ENCODE assay signal across 16 mouse cellular contexts in genomic region chr11:100790644-100791043, GRCm38 (mm10). TPM values are rescaled to one million over a fixed set of nuclear protein-coding genes. Genes with fewer than 3 reads are reported as not detected.
DNase-seq lines count a peak whose midpoint lies in the region; ATAC-seq and TF ChIP-seq lines count a peak whose summit lies in the region.
"Not testable (repeated sequence)": the region's sequence is repeated elsewhere in the genome, so short reads cannot be mapped to it uniquely, and the experiment has no call there.
"Had no signal": no experiment of that assay in that cellular context is flagged by ENCODE, and none has a peak within 500 bp of the region (broad histone marks: within the 10 kb centered on the region; RNA-seq: fewer than 3 reads in every experiment).

No protein-coding gene starts in this region.

- not testable (repeated sequence) for H3K79me2 ChIP-seq in heart, adult 2 months (replicated peaks; ENCODE audit: control insufficient read depth, insufficient read depth, low read length)

- TF ChIP-seq POLR2A in heart, adult 2 months (IDR thresholded peaks at IDR 0.05; ENCODE audit: insufficient read depth, low read depth, low read length) = not testable (repeated sequence)

- H3K9me3 ChIP-seq in forebrain, postnatal 0 days (ENCODE audit: low read length) = not testable (repeated sequence)

- peak; percentile 75 for DNase-seq in adrenal gland, adult 8-10 months
- peak; percentile 75 for DNase-seq in cerebellum, adult 9-10 months
- DNase-seq in forebrain, postnatal 0 days = peak; percentile 24
- DNase-seq in heart, adult 2 months = peak; percentile 58 to 80
- peak; percentile 93 for DNase-seq in kidney, adult 11 months
- DNase-seq in layer of hippocampus, postnatal 36 days = peak; percentile 44 to 50
- peak; percentile 87 for DNase-seq in testis, postnatal 10 days (ENCODE audit: low spot score)

- H3K36me3 ChIP-seq in forebrain, postnatal 0 days (ENCODE audit: insufficient read depth) = peaks cover 15% of the 10 kb centered on the region; the same call in 1 of the 2 replicates
- H3K36me3 ChIP-seq in heart, adult 2 months (ENCODE audit: control insufficient read depth, insufficient read depth, low read length) = not testable (repeated sequence)

- not testable (repeated sequence) for H3K27ac ChIP-seq in forebrain, postnatal 0 days (ENCODE audit: low read depth, low read length)
- peak overlapping the region; percentile 60 for H3K27ac ChIP-seq in heart, adult 2 months

- not testable (repeated sequence) for H3K27me3 ChIP-seq in forebrain, postnatal 0 days (ENCODE audit: insufficient read depth, low read length); heart, adult 2 months (ENCODE audit: control insufficient read depth, insufficient read depth, low read length)

- not testable (repeated sequence) for H3K4me2 ChIP-seq in forebrain, postnatal 0 days (ENCODE audit: low read depth)

- not testable (repeated sequence) for H3K4me1 ChIP-seq in forebrain, postnatal 0 days (ENCODE audit: insufficient read depth); heart, adult 2 months (ENCODE audit: control insufficient read depth, insufficient read depth, low read length)

- TF ChIP-seq CTCF in forebrain, postnatal 0 days (IDR thresholded peaks at IDR 0.05; ENCODE audit: low read depth); heart, adult 2 months (IDR thresholded peaks at IDR 0.05): not testable (repeated sequence)

- 77% methylated on average over 9 of the region's 9 CpGs for WGBS in forebrain, postnatal 0 days
- 57% methylated on average over 9 of the region's 9 CpGs for WGBS in heart, adult 2 months

- peak; percentile 44; the same call in 1 of the 2 replicates for TF ChIP-seq EP300 in heart, adult 2 months (IDR thresholded peaks at IDR 0.05; ENCODE audit: insufficient read depth, low read depth, low read length)

- not testable (repeated sequence) for H3K9ac ChIP-seq in forebrain, postnatal 0 days; heart, adult 2 months (ENCODE audit: low read depth, low read length)

- not testable (repeated sequence) for ATAC-seq in forebrain, postnatal 0 days
- peak; percentile 56 for ATAC-seq in megakaryocyte-erythroid progenitor cell, adult 5-6 weeks (replicated peaks; ENCODE audit: low FRiP score, low TSS enrichment, poor library complexity, severe bottlenecking)

- intact Hi-C loops in heart, adult 2 months (cut with DNase I) = loop anchor here (2.0 kb wide), 1 partner anchor 24 kb away; no protein-coding TSS in a partner anchor

- H3K4me3 ChIP-seq in forebrain, postnatal 0 days (ENCODE audit: low read depth, low read length); heart, adult 2 months: not testable (repeated sequence)

RNA-seq across cellular contexts. Expression of gene Ghdc, which starts 19.9 kb away (rescaled TPM):
- total RNA-seq in adrenal gland, adult 8-10 months (2022) = 10 to 100 TPM; 23.1 to 26.4 (median 24.7) TPM
- 6.1 and 7.3 TPM in 2 replicates for total RNA-seq in forebrain, postnatal 0 days (2014; rRNA removed)
- 1.8 and 4.4 TPM in 2 replicates for polyA plus RNA-seq in forebrain, postnatal 0 days (2015; fragmentation: Nextera tagmentation; extraction: Ambion mirVana)
- 10 to 100 TPM; 10.1 to 11.6 TPM for total RNA-seq in heart, adult 2 months (2021)
- polyA plus RNA-seq in heart, adult 2 months (2012; rRNA removed) = 11.2 and 12.8 TPM in 2 replicates
- 1 to 10 TPM; 6.2 to 9.9 TPM for total RNA-seq in layer of hippocampus, postnatal 36 days (2021)
- total RNA-seq in megakaryocyte-erythroid progenitor cell, adult 5-6 weeks (2014; fragmentation: Nextera tagmentation) = 1.5 and 8.0 TPM in 2 replicates
- 1.3 and 1.7 TPM in 2 replicates for total RNA-seq in megakaryocyte-erythroid progenitor cell, adult 5-6 weeks (2017)

RNA-seq across cellular contexts. Expression of gene Hcrt, which starts 27.9 kb away (rescaled TPM):
- not detected for total RNA-seq in adrenal gland, adult 8-10 months (2022)
- 1.8 and 7.1 TPM in 2 replicates for total RNA-seq in forebrain, postnatal 0 days (2014; rRNA removed)
- 2.6 and 8.0 TPM in 2 replicates for polyA plus RNA-seq in forebrain, postnatal 0 days (2015; fragmentation: Nextera tagmentation; extraction: Ambion mirVana)
- total RNA-seq in heart, adult 2 months (2021) = not detected
- polyA plus RNA-seq in heart, adult 2 months (2012; rRNA removed) = not detected in 2 replicates
- total RNA-seq in layer of hippocampus, postnatal 36 days (2021) = not detected
- total RNA-seq in megakaryocyte-erythroid progenitor cell, adult 5-6 weeks (2014; fragmentation: Nextera tagmentation) = not detected in 2 replicates
- total RNA-seq in megakaryocyte-erythroid progenitor cell, adult 5-6 weeks (2017) = not detected in 2 replicates
- total RNA-seq: adrenal gland, postnatal 4 days; left cerebral cortex, adult 18-20 months had no signal
- polyA plus RNA-seq: hindbrain, embryonic 12.5 days; kidney, embryonic 14.5 days; liver, embryonic 13.5 days; neural tube, embryonic 13.5 days; small intestine, adult 2 months; stomach, embryonic 16.5 days had no signal

RNA-seq across cellular contexts. Expression of gene Kcnh4, which starts 30.9 kb away (rescaled TPM):
- under 1 TPM; 0.15 to 0.31 (median 0.23) TPM for total RNA-seq in adrenal gland, adult 8-10 months (2022)
- 7.2 and 12.3 TPM in 2 replicates for total RNA-seq in forebrain, postnatal 0 days (2014; rRNA removed)
- polyA plus RNA-seq in forebrain, postnatal 0 days (2015; fragmentation: Nextera tagmentation; extraction: Ambion mirVana) = 3.2 and 4.4 TPM in 2 replicates
- not detected for total RNA-seq in heart, adult 2 months (2021)
- polyA plus RNA-seq in heart, adult 2 months (2012; rRNA removed) = 0.04 TPM in 1 of 2 replicates, not detected in the other
- total RNA-seq in layer of hippocampus, postnatal 36 days (2021) = 1 to 10 TPM; 1.7 TPM
- total RNA-seq in megakaryocyte-erythroid progenitor cell, adult 5-6 weeks (2014; fragmentation: Nextera tagmentation) = 0.57 TPM in 1 of 2 replicates, not detected in the other
- not detected in 2 replicates for total RNA-seq in megakaryocyte-erythroid progenitor cell, adult 5-6 weeks (2017)
- polyA plus RNA-seq: kidney, embryonic 14.5 days; liver, embryonic 13.5 days had no signal

RNA-seq across cellular contexts. Expression of gene Rab5c, which starts 52.6 kb away (rescaled TPM):
- total RNA-seq in adrenal gland, adult 8-10 months (2022) = 100 to 1,000 TPM; 183 to 210 (median 190) TPM
- total RNA-seq in forebrain, postnatal 0 days (2014; rRNA removed) = 208 and 211 TPM in 2 replicates
- 34.9 and 37.8 TPM in 2 replicates for polyA plus RNA-seq in forebrain, postnatal 0 days (2015; fragmentation: Nextera tagmentation; extraction: Ambion mirVana)
- 10 to 100 TPM; 53.0 to 56.3 TPM for total RNA-seq in heart, adult 2 months (2021)
- 69.3 and 97.8 TPM in 2 replicates for polyA plus RNA-seq in heart, adult 2 months (2012; rRNA removed)
- total RNA-seq in layer of hippocampus, postnatal 36 days (2021) = 100 to 1,000 TPM; 143 to 149 TPM
- total RNA-seq in megakaryocyte-erythroid progenitor cell, adult 5-6 weeks (2014; fragmentation: Nextera tagmentation) = 77.5 and 147 TPM in 2 replicates
- total RNA-seq in megakaryocyte-erythroid progenitor cell, adult 5-6 weeks (2017) = 81.5 and 95.4 TPM in 2 replicates

RNA-seq across cellular contexts. Expression of gene Stat5b, which starts 59.9 kb away (rescaled TPM):
- 10 to 100 TPM; 64.5 to 92.1 (median 73.7) TPM for total RNA-seq in adrenal gland, adult 8-10 months (2022)
- total RNA-seq in forebrain, postnatal 0 days (2014; rRNA removed) = 17.8 and 22.6 TPM in 2 replicates
- 4.9 and 8.8 TPM in 2 replicates for polyA plus RNA-seq in forebrain, postnatal 0 days (2015; fragmentation: Nextera tagmentation; extraction: Ambion mirVana)
- 10 to 100 TPM; 58.6 to 65.2 TPM for total RNA-seq in heart, adult 2 months (2021)
- 35.4 and 50.7 TPM in 2 replicates for polyA plus RNA-seq in heart, adult 2 months (2012; rRNA removed)
- 10 to 100 TPM; 11.7 to 12.7 TPM for total RNA-seq in layer of hippocampus, postnatal 36 days (2021)
- 45.1 and 53.5 TPM in 2 replicates for total RNA-seq in megakaryocyte-erythroid progenitor cell, adult 5-6 weeks (2014; fragmentation: Nextera tagmentation)
- total RNA-seq in megakaryocyte-erythroid progenitor cell, adult 5-6 weeks (2017) = 37.0 and 58.7 TPM in 2 replicates

Comparison
In these comparisons a context has a peak if more than half of its experiments do, and no peak if none do; other contexts are left out.
1. DNase-seq: peak in every context shown above with its lines; median percentile 93 in kidney, adult 11 months; 87 in testis, postnatal 10 days; 75 in adrenal gland, adult 8-10 months; 75 in cerebellum, adult 9-10 months; 69 in heart, adult 2 months; 47 in layer of hippocampus, postnatal 36 days; 24 in forebrain, postnatal 0 days.